Mouse (Mus musculus): Measurements from ENCODE around the gene Pak1ip1. TPM values are rescaled to one million over a fixed set of nuclear protein-coding genes. Genes with fewer than 3 reads are reported as not detected.
"Not testable (repeated sequence)": the region's sequence is repeated elsewhere in the genome, so short reads cannot be mapped to it uniquely, and the experiment has no call there.

The Pak1ip1 gene
- polyA plus RNA-seq, 1 experiment from 2014 or later = 70.1 TPM

DNA sequence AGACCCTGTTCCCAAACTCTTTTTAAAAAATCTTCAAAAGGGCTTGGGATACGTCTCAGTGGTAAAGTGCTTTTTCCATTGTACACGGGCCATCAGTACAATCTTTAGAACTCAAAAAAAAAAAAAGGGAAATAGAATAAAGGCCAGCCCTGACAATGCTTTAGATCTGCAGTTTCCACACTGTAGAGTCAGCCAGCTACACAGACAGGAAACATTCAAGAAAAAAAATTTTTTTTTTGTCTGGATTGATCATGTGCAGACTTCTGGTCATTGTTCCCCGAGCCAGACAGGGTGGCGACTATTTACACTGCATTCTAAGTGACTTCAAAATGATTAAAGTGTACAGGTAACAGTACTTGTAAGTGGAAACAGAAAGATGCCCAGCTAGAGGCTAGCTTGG lies 22.2 kb upstream of the Pak1ip1 start:
- DNase-seq (ENCODE audit: low read depth, low spot score) (no peak), ATAC-seq (no peak)
- in situ Hi-C loops (cut with MboI; ENCODE audit: low pct_unique_long_range_greater_than_20kb) = no loop called here
- no peak for TF ChIP-seq CTCF (IDR thresholded peaks at IDR 0.05)
- ChIA-PET CTCF (interaction anchor here (1.2 to 3.3 kb wide), 2 partner anchors 134 kb away, joined by 4 to 13 read pairs; no protein-coding TSS in a partner anchor), POLR2A (interaction anchor here (0.6 kb wide), 1 partner anchor 30 kb away, joined by 3 read pairs; no protein-coding TSS in a partner anchor)
- no peaks in the 10 kb centered on the region for H3K27me3 ChIP-seq

GRCm38 (mm10) chr13:40979321-40979720 lies 21.5 kb upstream of the Pak1ip1 start:
- ATAC-seq = no peak
- DNase-seq (ENCODE audit: low read depth, low spot score) = no peak
- TF ChIP-seq CTCF (IDR thresholded peaks at IDR 0.05) = peak; percentile 53
- POLR2A ChIA-PET = interaction anchor here (0.6 kb wide), 1 partner anchor 30 kb away, joined by 3 read pairs; no protein-coding TSS in a partner anchor
- CTCF ChIA-PET = interaction anchor here (0.9 to 1.2 kb wide), 2 partner anchors 125 to 135 kb away, joined by 3 to 4 read pairs; no protein-coding TSS in a partner anchor
- in situ Hi-C loops (cut with MboI; ENCODE audit: low pct_unique_long_range_greater_than_20kb) = no loop called here
- no peaks in the 10 kb centered on the region for H3K27me3 ChIP-seq

GRCm38 (mm10) chr13:40982759-40983158 lies 18.1 kb upstream of the Pak1ip1 start:
- no peak for TF ChIP-seq CTCF (IDR thresholded peaks at IDR 0.05)
- peak; percentile 97 for DNase-seq (ENCODE audit: low read depth, low spot score)
- in situ Hi-C loops (cut with MboI; ENCODE audit: low pct_unique_long_range_greater_than_20kb) = loop anchor here (5.0 kb wide), 2 partner anchors 65 to 120 kb away; no protein-coding TSS in a partner anchor
- CTCF ChIA-PET = interaction anchor here (0.7 to 1.8 kb wide), 4 partner anchors 18 to 139 kb away, joined by 3 to 10 read pairs (median 4); partner anchors contain the start of genes Gcnt2 and Pak1ip1
- POLR2A ChIA-PET = no interaction called here
- no peaks in the 10 kb centered on the region for H3K27me3 ChIP-seq
- peak; percentile 93 for ATAC-seq

DNA sequence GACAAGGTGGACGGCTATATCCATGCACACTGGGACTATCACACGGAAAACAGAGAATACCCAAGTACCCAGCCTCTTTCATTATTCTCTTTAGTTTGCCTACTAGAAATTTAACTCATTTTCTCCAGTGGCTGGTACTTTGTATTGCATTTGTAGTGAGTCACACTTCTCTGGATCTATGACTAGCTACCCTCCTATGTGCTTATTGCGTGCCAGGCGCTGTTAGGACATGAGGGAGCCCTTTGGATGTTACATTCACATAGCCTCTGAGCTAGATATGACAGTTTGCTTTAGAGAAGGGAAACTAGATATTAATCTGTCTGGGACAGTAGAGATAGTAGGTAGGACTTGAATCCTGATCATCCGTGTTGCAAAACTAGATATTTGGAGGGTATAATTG lies 14.7 kb upstream of the Pak1ip1 start:
- TF ChIP-seq CTCF (IDR thresholded peaks at IDR 0.05) = no peak
- no peak for DNase-seq (ENCODE audit: low read depth, low spot score)
- no peak for ATAC-seq
- POLR2A ChIA-PET = interaction anchor here (0.7 kb wide), 1 partner anchor 69 kb away, joined by 3 read pairs; no protein-coding TSS in a partner anchor
- in situ Hi-C loops (cut with MboI; ENCODE audit: low pct_unique_long_range_greater_than_20kb) = no loop called here
- H3K27me3 ChIP-seq = no peaks in the 10 kb centered on the region
- CTCF ChIA-PET = no interaction called here

DNA sequence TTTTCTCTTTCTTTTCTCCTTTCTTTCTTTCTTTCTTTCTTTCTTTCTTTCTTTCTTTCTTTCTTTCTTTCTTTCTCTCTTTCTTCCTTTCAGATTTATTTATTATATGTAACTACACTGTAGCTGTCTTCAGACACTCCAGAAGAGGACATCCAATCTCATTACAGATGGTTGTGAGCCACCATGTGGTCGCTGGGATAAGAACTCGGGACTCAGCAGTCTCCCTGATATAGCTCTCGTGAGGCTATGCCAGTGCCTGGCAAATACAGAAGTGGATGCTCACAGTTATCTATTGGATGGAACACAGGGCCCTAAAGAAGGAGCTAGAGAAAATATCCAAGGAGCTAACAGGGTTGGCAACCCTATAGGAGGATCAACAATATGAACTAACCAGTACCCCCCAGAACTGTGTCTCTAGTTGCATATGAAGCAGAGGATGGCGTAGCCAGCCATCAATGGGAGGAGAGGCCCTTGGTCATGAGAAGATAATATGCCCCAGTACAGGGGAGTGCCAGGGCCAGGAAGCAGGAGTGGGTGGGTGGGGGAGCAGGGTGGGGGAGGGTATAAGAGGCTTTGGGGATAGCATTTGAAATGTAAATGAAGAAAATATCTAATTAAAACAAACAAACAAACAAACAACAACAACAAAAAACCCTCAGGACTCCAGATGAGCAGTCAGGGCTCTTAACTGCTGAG lies 13.1 kb upstream of the Pak1ip1 start:
- POLR2A ChIA-PET; ATAC-seq; in situ Hi-C loops (cut with MboI; ENCODE audit: low pct_unique_long_range_greater_than_20kb); DNase-seq (ENCODE audit: low read depth, low spot score); H3K27me3 ChIP-seq: not testable (repeated sequence)
- CTCF ChIA-PET = interaction anchor here (1.4 kb wide), 1 partner anchor 144 kb away, joined by 5 read pairs; no protein-coding TSS in a partner anchor

- ChIA-PET POLR2A (no interaction called here), CTCF (interaction anchor here (1.4 kb wide), 1 partner anchor 145 kb away, joined by 5 read pairs; no protein-coding TSS in a partner anchor)
- no peaks in the 10 kb centered on the region for H3K27me3 ChIP-seq
- DNase-seq (ENCODE audit: low read depth, low spot score) (no peak), ATAC-seq (no peak)
- in situ Hi-C loops (cut with MboI; ENCODE audit: low pct_unique_long_range_greater_than_20kb) = no loop called here
- TF ChIP-seq CTCF (IDR thresholded peaks at IDR 0.05) = no peak
Observed at GRCm38 (mm10) chr13:40988418-40988817, 12.4 kb upstream of the Pak1ip1 start.

GRCm38 (mm10) chr13:40994487-40995263 lies 6.1 kb upstream of the Pak1ip1 start:
- H3K27me3 ChIP-seq = no peaks in the 10 kb centered on the region
- TF ChIP-seq CTCF (IDR thresholded peaks at IDR 0.05) = no peak
- in situ Hi-C loops (cut with MboI; ENCODE audit: low pct_unique_long_range_greater_than_20kb) = no loop called here
- no peak for DNase-seq (ENCODE audit: low read depth, low spot score)
- ChIA-PET CTCF (no interaction called here), POLR2A (interaction anchor here (0.5 to 0.6 kb wide), 2 partner anchors 95 to 1306 kb away, joined by 3 to 5 read pairs; partner anchors contain the start of gene Edn1)
- no peak for ATAC-seq

GRCm38 (mm10) chr13:40998537-40998936 lies 2.3 kb upstream of the Pak1ip1 start:
- POLR2A ChIA-PET; CTCF ChIA-PET; in situ Hi-C loops (cut with MboI; ENCODE audit: low pct_unique_long_range_greater_than_20kb); DNase-seq (ENCODE audit: low read depth, low spot score); H3K27me3 ChIP-seq; ATAC-seq: not testable (repeated sequence)

GRCm38 (mm10) chr13:41000140-41000925 lies 490 bp upstream of the Pak1ip1 start:
- no peak for DNase-seq (ENCODE audit: low read depth, low spot score)

GRCm38 (mm10) chr13:41002001-41002400 lies 1.2 kb downstream of the Pak1ip1 start:
- ChIA-PET POLR2A (interaction anchor here (1.2 kb wide), 1 partner anchor 11 kb away, joined by 3 read pairs; no protein-coding TSS in a partner anchor), CTCF (no interaction called here)
- in situ Hi-C loops (cut with MboI; ENCODE audit: low pct_unique_long_range_greater_than_20kb) = loop anchor here (10.0 kb wide), 1 partner anchor 243 kb away; the partner anchor contains the start of gene Smim13
- no peaks in the 10 kb centered on the region for H3K27me3 ChIP-seq
- ATAC-seq = no peak
- TF ChIP-seq CTCF (IDR thresholded peaks at IDR 0.05) = no peak
- no peak for DNase-seq (ENCODE audit: low read depth, low spot score)

More at GRCm38 (mm10) chr13:41000140-41000925, 490 bp upstream of the Pak1ip1 start:
- ChIA-PET CTCF (interaction anchor here (1.1 kb wide), 1 partner anchor 17 kb away, joined by 3 read pairs; no protein-coding TSS in a partner anchor), POLR2A (interaction anchor here (0.8 to 1.6 kb wide), 4 partner anchors 13 to 146 kb away, joined by 3 to 5 read pairs (median 4); partner anchors contain the start of gene Gcnt2)
- in situ Hi-C loops (cut with MboI; ENCODE audit: low pct_unique_long_range_greater_than_20kb) = loop anchor here (10.0 kb wide), 1 partner anchor 244 kb away; the partner anchor contains the start of gene Smim13
- peak; percentile 36 for ATAC-seq
- no peaks in the 10 kb centered on the region for H3K27me3 ChIP-seq
- no peak for TF ChIP-seq CTCF (IDR thresholded peaks at IDR 0.05)

Data from Patski (cell line).